Mouse (Mus musculus) testis, adult 2 months (tissue): Measurements from ENCODE around the gene Etnppl.

ENCODE experiments used
- CTCF ChIP-seq: fragments of 200-500 bp; IDR thresholded peaks from 2 replicates; pipeline ENCODE4 v1.5.1; 2012; ENCODE audit warnings: low read depth, mild to moderate bottlenecking, inconsistent platforms, low read length, moderate library complexity; ENCODE audit not compliant: control insufficient read depth, insufficient read depth, insufficient replicate concordance
- POLR2A ChIP-seq: fragments of 200-500 bp; IDR thresholded peaks from 2 replicates; pipeline ENCODE4 v1.6.1; 2012; ENCODE audit warnings: low read depth, mild to moderate bottlenecking, inconsistent platforms, low read length, moderate library complexity; ENCODE audit not compliant: control insufficient read depth

DNA sequence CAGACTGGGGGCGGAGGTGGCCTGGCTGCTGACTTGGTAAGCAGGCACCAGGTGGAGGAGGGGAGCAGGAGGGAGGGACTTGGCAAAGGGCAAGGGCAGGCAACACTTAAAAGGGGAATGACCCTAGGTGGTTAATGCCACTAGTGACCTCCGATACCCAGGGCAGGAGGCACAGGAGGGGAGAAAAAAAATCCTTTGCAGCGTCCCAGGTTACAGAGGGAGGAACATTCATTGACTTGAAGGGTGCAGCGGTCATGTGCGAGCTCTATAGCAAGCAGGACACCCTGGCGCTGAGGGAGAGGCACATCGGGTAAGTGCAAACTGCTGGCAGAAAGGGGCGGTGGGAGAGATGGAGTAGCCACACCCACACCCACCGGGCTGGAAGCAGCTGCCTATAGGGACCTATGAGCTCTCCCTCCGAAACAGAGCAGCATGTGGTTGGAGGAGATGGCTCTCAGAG lies at the start of gene Etnppl:
- TF ChIP-seq POLR2A (no peak), CTCF (no peak)
